Mouse (Mus musculus) cerebellum, postnatal 25 days (tissue): ENCODE data around the gene Bckdhb.

Experiments
- DNase-seq, 2 experiments: peaks; one replicate each; pipeline ENCODE4 v3.0.0; 2021; ENCODE audit warnings: mixed read lengths in 2 of 2

Bckdhb gene

GRCm38 (mm10) chr9:84109777-84110478, 185.0 kb downstream of the Bckdhb start:
- peak; percentile 25 to 34 for DNase-seq

- peak; percentile 23 to 35 for DNase-seq
Measured at GRCm38 (mm10) chr9:84110616-84111015, 185.7 kb downstream of the Bckdhb start.

- no peak for DNase-seq
Measured at GRCm38 (mm10) chr9:84112319-84112718, 187.4 kb downstream of the Bckdhb start.

- DNase-seq: no peak
Measured at GRCm38 (mm10) chr9:84112842-84113568, 188.1 kb downstream of the Bckdhb start.

GRCm38 (mm10) chr9:84114254-84114653, 189.3 kb downstream of the Bckdhb start:
- no peak for DNase-seq

GRCm38 (mm10) chr9:84117337-84117736, 192.4 kb downstream of the Bckdhb start:
- DNase-seq: no peak

- DNase-seq: no peak
Measured at GRCm38 (mm10) chr9:84124996-84125395, 200.1 kb downstream of the Bckdhb start.

GRCm38 (mm10) chr9:84130338-84130737, 205.4 kb downstream of the Bckdhb start:
- no peak for DNase-seq

GRCm38 (mm10) chr9:84135062-84135461, 210.1 kb downstream of the Bckdhb start:
- DNase-seq: no peak

GRCm38 (mm10) chr9:84137192-84137591, 212.2 kb downstream of the Bckdhb start:
- no peak for DNase-seq

- DNase-seq: no peak
Measured at GRCm38 (mm10) chr9:84148124-84148523, 223.2 kb downstream of the Bckdhb start.
